Mouse (Mus musculus): ENCODE measurements around the gene Emc7.

Gene Emc7

DNA sequence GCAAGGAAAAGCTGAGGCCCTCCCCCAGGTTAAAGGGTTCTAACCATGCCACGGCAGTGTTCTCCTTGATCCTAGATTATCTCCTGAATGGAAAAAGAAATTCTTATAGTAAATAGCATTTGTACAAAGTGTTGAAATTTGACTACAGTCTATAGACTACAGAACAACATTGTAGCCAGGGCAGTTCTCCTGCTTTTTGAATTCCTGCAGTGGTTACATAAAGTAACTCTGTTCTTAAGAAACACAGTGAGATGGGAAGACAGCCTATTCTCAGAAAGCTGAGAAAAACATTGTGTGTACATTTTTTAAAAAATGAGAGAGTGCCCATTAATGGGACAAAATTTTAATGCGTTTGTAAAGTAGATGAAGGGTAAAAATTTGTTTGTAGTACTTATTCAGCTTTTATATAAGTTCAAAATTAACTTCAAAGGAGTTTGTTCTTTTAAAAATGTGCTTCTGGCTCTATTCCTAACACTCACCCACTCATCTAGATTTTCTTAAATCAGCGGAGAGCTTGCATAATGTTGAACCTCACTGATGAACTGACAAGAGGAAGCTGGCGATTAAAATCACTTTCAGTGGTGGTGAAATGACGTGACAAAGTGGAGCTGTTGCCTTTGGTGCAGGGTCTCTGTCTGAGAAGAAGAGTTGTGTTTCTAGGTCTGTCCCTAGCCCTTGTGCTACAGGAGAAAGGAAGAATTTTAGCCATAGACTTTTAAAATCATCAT is 20.4 kb downstream of the Emc7 start:
- peak; percentile 65 for DNase-seq (ENCODE audit: extremely low read depth, low read depth, low spot score)

DNA sequence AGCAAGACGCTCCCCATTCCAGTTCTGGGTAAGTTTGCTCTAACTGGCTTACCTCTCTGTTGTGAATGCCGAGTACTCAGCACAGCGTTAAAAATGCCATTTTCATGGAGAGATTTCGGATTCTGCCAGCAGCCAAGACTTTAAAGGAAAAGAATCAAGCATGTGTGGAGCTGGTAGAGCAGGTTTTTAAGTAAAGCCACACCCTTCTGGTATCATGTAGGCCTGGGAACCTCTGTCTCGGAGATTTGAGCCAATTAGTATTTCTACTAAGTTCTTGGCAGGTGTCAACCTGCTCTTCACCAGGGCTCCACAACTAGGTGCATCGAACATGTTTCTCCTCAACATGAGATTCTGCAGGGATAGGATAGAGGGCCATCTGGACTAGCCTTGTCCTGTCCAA is 21.8 kb downstream of the Emc7 start:
- DNase-seq (ENCODE audit: extremely low read depth, low read depth, low spot score), result no peak

DNA sequence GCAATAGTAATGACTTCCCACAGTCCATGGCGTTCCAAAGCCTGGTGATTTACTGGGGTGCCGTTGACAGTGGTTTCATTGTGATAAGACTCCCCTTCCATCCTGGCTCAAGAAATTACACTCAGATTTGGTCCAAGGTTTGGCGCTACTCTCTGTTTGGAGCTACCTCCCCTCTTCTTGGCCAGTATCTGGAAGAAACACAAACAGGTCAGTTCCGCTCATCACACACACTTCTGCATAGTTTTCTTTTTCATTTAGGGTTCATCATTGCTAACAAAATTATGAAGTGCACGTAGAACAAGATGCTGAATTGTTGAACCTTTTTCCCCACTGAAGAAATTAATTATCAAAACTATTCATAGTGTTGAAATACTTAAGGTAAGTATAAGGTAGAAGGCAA is 25.9 kb downstream of the Emc7 start, which contains the start of gene Chrm5:
TSS of gene Chrm5 (minus strand) at position 101 of the 400 bp plus-strand sequence.
- no peak for DNase-seq (ENCODE audit: extremely low read depth, low read depth, low spot score)

DNA sequence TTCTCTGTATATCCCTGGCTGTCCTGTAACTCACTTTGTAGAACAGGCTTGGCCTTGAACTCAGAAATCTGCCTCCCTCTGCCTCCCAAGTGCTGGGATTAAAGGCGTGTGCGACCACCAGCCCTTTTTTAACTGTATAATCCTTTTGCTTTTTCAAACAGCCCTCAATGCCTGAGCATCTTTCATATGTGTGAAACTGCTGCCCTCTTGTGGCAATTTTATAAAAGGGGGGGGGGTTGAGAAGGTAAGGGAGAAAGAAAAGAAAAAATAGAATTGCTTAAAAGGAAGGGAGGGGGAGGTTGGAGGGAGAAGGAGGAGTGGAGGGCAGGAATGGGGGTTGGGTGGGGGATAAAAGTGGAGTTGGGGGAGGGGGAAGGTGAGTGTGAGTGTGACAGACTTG is 26.8 kb downstream of the Emc7 start:
- no peak for DNase-seq (ENCODE audit: extremely low read depth, low read depth, low spot score)

DNA sequence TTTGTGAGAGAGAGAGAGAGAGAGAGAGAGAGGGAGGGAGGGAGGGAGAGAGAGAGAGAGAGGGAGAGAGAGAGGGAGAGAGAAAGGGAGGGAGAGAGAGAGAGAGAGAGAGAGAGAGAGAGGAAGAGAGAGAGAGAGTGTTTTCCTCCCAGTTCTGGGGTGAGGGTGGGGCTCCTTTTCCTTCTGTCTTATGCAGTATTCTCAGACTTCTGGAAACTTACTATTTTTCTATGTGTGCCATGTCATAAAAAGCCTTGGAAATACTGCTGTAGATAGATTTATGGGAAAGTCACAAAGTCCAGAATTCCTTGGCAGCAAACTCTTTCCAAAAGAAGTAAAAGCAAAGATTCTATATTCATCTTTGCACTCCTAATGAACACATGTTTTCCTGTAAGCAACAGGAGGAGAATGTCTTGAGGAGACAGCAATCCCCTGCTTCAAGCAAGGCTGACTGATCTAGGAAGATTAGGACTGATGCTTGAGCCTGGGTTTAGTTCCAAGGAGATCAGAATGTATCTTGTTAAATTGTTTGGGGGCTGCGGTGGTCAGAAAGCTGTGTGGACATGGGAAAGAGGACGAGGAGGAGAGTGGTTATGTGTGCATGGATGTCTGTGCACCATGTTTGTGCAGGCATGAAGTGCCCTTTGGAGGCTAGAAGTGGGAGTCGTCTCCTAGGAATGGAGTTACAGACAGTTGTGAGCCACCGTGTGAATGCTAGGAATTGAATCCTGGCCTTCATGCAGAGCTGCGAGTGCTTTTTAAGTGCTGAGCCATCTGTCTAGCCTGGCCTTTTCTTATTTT is 27.9 kb downstream of the Emc7 start:
- DNase-seq (ENCODE audit: extremely low read depth, low read depth, low spot score), result no peak

DNA sequence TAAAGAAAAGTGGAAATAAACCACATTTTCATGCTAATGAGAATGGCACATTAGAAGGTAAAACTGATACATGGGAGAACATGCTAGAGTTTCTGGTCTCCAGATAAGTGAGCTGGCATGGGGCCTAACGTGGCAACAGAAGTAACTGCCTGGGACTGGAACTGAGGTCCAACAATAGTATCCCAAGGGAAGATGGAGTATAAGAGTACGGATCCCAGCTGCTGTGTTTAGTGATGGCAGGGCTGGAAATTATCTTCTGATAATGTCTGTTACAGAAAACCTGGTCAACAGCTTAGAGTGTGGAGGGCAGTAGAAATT is 28.5 kb downstream of the Emc7 start:
- DNase-seq (ENCODE audit: extremely low read depth, low read depth, low spot score), result no peak

DNA sequence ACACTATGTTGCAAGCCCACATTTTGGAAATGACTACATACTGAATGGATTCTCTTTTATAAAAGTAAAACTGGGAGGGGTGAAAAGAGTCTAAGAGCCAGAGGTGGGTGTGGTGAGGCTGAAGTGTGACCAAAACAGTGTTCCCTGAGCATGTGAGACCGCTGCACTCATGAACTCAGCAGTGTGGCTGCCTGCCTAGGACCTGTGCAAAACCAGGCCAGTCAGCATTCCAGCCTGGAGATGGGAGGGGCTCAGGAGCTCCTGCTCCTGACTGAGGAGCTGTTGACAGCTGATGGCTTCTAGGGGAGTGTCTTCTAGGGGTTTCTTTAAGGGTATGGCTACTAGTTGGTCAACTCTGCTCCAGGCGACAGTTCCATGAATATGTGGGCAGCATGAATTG is 30.1 kb downstream of the Emc7 start:
- DNase-seq (ENCODE audit: extremely low read depth, low read depth, low spot score), result no peak

DNA sequence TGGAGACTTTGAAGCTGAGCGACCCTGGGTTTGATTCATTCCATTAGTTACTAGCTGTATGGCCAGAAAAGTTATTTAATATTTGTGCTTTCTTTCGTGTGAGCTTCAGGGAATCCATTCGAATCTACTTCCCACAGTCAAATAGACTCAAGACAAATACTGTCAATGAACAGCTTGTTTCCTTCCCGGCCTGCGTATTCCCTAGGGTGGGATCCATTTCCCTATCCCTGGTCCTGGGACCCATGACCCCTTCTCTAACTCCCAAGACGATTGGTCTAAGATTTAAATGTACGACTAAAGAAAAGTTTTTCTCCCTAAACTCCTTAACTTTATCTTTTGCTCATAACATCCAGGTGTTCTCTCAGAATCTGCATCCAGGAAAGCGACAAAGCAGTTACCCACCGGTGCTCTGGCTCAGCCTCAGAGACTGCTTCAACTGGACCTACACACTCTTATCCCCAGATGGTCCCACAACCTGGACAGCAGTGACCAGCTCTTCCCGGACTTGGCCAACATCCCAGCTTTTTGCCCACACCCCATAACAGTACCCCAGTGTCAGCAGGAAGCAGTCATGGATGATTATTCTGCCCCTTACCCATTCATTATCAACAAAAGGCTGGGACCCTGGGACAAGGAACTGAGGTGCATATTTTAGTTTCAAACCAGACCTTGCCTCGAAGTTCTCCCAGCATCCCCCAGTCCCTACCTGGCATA is 35.8 kb downstream of the Emc7 start:
- DNase-seq (ENCODE audit: extremely low read depth, low read depth, low spot score), result no peak

DNA sequence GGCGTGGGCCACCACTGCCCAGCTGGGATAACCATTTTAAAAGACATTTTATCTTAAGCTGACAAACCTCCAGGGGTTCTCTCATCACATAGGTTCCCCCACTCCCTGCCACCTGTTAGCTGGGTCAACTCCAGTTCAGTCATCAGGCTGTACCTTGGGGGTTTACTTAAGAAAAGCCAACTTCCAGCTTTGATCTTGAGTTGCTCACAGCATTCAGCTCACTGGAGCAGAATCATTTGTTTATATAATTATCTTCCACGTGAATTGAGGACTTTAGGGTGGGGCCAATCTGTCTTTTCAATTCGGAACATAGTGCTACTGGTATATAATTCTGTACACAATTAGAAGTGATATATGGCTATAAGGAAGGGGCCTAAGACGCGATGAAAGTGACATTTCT is 36.8 kb downstream of the Emc7 start:
- DNase-seq (ENCODE audit: extremely low read depth, low read depth, low spot score), result no peak

DNA sequence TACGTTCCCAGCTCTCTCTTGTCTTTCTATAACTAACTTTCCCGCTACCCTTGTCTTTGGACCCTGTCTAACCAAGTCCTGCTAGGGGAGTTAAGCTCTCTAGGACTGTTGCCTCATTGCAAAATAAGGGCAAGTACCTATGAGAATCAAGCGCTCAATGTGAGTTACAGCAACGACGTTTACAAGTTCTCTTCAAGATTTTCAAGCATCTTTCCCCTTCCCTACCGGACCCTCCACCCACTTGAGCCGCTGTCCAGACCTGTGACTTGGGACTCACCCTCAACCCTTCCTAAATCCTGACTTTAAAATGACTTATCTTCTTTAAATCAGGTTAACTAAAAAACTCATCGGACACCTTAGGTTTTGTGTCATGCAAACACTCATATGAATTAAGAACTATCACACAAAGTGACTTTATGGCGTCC is 37.6 kb downstream of the Emc7 start:
- DNase-seq (ENCODE audit: extremely low read depth, low read depth, low spot score), result no peak

DNA sequence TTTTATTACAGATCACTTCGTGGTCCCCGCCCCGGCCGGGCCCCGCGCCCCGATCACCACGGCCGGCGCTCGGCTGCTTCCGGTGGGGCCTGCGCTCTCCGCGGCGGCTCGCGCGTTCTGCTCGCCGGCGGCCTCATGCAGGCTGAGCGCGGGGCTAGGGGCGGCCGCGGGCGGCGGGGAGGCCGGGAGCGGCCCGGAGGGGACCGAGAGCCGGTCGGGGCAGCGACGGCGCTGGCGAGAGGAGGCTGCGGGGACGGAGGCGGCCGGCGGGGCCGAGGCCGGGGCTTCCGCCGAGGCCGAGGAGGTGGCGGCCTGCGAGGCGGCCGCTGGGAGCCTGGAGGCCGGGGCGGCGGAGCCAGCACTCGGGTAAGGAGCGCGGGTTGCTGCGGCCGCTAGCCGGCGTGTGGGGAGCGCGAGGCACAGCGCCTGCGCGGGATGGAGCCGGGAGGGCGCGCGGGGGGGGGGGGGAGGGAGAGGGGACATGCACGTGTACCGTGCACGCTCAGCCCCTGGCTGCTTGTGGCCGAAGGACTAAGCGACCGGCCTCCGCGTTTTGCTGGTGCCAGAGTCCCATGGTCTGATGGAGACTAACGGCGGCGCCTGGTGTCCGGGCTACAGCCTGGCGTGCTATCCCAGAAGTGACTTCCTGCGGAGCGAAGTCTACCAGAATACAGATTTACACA is 38.2 kb downstream of the Emc7 start, which contains the start of gene Aven:
TSS of gene Aven (plus strand) at position 109 of the 683 bp plus-strand sequence.
- no peak for DNase-seq (ENCODE audit: extremely low read depth, low read depth, low spot score)

DNA sequence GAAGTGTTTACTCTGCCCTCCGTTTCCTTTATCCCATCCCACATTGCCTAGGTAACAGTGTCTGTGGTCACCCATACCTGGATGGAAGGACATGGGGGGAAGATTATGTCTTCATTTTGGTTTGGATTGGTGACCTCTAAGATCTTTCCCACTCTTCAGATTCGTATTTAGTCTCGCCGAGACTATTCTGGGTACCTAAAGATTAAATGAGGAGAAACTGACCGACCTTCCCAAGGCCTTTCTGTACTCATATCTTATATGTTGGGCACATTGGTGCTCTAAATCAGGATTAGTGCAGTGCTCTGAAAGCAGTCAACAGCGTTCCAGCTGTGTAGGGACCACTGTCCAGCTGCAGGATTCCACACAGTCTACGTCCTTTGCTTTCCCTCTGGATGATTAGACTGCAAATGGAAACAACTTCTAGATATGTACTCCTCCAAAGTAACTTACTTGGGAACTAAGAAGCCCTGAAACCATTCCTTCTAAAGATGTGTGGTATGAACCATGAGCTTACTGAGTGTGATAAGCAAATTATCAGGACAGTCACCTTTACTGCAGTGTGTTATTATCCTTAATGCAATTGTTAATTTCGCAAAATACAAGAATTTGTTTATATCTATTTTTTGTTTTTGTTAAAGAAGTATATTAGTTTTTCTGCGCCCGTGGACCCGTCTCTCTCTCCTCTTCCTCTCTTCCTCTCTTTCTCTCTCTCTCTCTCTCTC is 38.9 kb downstream of the Emc7 start:
- DNase-seq (ENCODE audit: extremely low read depth, low read depth, low spot score), result no peak

DNA sequence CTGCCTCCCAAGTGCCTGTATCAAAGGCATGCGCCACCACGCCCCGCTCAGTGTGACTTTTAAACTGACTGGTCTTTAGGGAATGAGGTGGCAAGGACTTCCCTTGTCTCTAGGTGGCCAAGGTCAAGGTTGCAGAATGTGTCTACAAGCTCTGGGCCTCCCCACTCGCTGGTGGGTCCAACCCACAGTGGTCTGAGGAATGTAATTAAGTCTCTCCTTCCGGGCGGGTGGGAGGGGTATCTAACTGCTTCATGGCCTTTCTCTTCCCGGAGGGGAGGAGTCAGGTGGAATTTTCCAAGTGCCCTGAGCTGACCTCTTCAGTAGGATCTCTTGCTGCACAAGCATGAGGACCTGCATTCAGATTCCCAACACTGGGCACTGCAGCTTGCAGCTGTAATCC is 43.1 kb downstream of the Emc7 start:
- DNase-seq (ENCODE audit: extremely low read depth, low read depth, low spot score), result no peak

DNA sequence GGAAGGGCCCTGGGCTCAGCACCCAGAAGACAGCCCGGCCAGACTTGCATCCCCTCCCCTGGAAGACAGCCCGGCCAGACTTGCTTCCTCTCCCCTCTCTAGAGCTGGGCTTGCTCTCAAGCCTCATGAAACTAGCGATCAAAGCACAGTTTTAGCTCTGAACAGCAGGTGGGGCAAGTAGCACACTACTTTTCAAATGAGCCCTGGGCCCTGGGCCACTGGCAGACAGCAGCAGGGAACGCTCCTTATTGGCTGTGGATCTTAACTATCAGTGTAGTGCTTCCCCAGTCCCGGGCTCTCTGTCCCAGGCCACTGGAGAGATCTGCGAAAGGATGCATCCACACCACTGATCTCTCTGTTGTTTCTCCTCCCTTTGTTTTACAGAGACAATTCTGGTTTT is 46.4 kb downstream of the Emc7 start:
- DNase-seq (ENCODE audit: extremely low read depth, low read depth, low spot score), result no peak

DNA sequence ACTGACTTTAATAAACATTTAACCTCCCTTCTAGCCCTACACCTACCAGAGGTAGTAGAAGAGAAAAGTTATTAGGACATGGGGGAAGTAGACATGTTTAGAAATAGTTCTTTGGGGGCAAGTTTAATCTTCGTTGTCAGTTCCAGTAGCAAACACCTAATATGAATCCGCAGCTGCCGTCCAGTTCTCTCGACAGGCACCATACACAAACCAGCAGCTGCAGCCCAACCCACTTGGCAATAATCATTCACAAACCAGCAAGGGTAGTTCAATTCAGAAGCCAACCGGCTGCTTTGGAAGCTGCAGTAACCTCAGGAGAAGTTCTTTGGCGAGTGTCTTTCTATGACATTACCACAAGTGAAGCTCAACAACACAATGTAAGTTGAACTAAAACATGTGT is 49.2 kb downstream of the Emc7 start:
- no peak for DNase-seq (ENCODE audit: extremely low read depth, low read depth, low spot score)

DNA sequence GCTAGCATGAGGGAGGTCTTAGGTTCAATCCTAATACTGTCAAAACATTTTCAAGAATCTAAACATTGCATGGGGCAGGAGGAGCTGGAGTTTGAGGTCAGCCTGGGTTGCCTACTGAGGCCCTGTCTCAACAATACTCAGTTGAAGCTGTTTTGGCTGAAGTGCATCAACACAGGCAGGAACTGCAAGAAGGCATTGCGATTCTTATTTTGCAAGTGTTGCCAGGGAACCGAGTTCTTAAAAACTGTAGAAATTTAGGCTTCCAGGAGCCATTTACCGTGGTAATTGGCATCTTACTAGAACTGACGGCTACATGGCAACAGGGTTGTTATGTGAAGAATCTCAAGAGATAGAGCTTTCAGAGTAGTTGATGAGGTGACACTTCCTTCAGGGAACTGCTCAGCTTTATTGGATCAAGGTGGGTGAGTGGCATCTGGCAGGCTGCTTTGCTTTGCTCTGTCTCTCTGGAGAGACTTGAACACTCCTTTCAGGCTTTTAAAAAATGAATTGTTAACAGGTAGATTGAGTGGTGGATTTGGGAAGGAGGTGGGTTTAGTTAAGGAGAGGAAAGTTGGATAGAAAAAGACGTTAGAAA is 52.1 kb downstream of the Emc7 start:
- DNase-seq (ENCODE audit: extremely low read depth, low read depth, low spot score), result no peak

DNA sequence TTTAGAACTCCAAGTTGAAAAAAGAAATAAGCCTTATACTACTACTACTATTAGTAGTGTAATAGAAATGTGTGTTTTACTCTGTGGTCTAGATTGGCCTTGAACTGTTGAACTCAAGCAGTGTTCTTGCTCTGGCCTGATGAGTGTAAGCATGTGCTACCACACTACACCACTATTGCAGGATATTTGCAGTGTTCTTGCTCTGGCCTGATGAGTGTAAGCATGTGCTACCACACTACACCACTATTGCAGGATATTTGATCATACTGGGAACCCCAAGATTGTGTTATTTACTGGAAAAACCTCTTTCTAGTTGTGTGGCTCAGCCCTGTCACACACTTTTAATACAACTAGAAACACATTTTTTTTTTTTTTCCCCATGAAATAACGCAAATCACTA is 52.6 kb downstream of the Emc7 start:
- DNase-seq (ENCODE audit: extremely low read depth, low read depth, low spot score), result no peak

DNA sequence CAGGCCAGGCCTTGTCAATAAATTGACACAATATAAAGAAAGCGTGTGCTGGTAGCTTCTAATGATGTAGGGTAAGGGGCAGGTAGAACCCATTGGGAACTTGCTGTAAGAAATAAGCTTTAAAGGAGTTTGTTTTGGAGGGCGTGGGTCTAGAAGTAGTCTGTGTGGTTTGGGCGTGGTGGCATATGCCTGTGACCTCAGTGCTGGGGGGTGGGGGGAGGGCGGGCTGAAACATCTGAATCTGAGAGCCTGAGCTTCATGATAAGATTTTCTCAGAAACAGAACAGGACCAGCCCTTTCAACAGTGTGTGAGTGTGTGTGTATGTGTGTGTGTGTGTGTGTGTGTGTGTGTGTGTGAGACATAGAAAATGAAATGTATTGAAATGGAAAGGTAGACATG is 55.3 kb downstream of the Emc7 start:
- DNase-seq (ENCODE audit: extremely low read depth, low read depth, low spot score), result no peak

DNA sequence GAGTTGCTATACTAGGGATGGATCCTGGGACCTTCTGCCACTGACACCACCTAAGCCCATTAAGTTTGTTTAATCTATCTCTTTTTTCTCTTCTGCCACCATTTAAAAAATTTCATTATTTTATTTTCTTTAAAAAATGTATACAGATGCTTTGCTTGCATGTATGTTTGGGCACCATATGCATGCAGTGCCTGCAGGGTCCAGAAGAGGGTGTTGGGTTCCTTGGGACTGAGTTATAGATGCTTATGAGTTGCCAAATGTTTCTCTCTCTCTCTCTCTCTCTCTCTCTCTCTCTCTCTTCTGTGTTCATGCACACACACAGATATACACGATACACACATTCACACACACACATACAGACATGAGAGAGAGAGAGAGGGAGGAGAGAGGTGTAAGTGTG is 58.2 kb downstream of the Emc7 start:
- no peak for DNase-seq (ENCODE audit: extremely low read depth, low read depth, low spot score)

DNA sequence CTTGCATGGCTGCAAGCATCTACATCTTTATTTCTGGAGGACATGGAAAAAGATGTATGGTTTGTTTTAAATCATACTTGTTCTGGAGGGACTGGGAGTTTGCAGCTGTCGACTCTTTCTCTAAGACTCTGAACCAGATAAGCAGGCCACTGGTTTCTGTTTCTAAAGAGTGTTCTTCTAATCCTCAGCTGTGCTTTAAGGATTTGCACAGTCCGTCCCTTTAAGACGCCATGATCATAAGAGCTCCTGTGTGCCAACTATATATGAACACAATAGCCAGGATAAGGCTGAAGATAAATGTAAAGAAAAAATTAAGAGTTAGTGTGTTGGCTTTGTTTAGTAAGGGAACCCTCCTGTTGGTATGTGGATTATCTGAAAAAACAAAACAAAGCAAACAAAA is 61.9 kb downstream of the Emc7 start:
- DNase-seq (ENCODE audit: extremely low read depth, low read depth, low spot score), result no peak
